Mouse (Mus musculus) inflammation-experienced regulatory T-cells, adult 16 weeks (primary cell): ENCODE data around the gene Ptgfr. TPM values are rescaled to one million over a fixed set of nuclear protein-coding genes. Genes with fewer than 3 reads are reported as not detected.

Experiments used
- polyA plus RNA-seq: library from polyadenylated mRNA; unstranded; fragments of 100-300 nt; shearing (Covaris generic); gene quantifications from one replicate; pipeline ENCODE4 v1.2.1, GENCODE M21; 2017

Ptgfr gene
- not detected for polyA plus RNA-seq

GRCm38 (mm10) chr3:151836871-151837680 is at the start of gene Ptgfr:
Ptgfr (minus strand) TSS chr3:151837630.

GRCm38 (mm10) chr3:151749737-151750136 is 87.7 kb downstream of the Ptgfr start, which contains the start of gene Ifi44:
Ifi44 (minus strand) TSS chr3:151749960.

Other genes starting within 250 kb of the Ptgfr start
- gene Ifi44, start 87.7 kb downstream of the Ptgfr start, polyA plus RNA-seq, result 2.4 TPM
- not detected for gene Ifi44l, start 74.7 kb downstream of the Ptgfr start, polyA plus RNA-seq